Mouse (Mus musculus): ENCODE measurements around the gene Obscn.

DNA sequence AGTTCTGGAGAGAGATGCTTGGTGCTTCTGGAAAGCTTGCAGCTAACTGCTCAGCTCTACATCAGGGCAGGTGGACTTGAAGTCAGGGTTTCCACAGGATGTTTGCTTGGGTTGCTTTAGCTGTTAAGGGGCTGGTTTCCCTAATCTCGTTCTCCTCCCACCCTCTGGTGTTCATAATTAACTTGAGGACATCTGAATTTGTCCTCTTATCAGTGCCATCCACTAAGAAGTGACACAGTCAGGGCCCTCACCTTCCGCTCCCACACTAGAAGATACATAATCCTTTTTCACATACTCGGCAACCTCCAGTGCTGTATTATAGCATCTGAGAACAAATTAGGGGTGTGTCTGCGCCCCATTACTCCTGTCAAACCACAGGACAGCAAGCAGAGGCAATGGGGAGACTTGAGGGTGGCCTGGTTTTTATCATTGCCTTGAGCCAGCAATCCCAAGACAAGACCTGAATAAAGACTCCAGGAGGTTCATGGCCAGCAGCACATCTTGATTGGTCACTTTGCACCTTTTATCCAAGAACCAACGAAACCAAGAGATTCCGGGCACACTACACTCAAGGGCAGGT is 143.0 kb downstream of the Obscn start:
- TF ChIP-seq CTCF (IDR thresholded peaks at IDR 0.05; ENCODE audit: control insufficient read depth, insufficient read depth, low read length) (no peak), POLR2A (IDR thresholded peaks at IDR 0.05; ENCODE audit: borderline replicate concordance, control insufficient read depth, low read depth, low read length) (no peak)
